Mouse (Mus musculus) neural tube, embryonic 14.5 days (tissue): ENCODE results near the gene Diras2. TPM values are rescaled to one million over a fixed set of nuclear protein-coding genes. Genes with fewer than 3 reads are reported as not detected.

Experiments used
- ATAC-seq: fragments of 200-750 bp; cut with Nextera tagmentation; 2 replicates; pipeline ENCODE4 v1.8.0; 2017; ENCODE audit warnings: low read depth, mild to moderate bottlenecking, moderate TSS enrichment, moderate library complexity
- H3K27ac ChIP-seq: fragments of 300-500 bp; sonication (generic); 2 replicates; pipeline ENCODE4 v1.5.1; 2014; ENCODE audit warnings: low read depth, mild to moderate bottlenecking, control low read depth, low read length, moderate library complexity, mixed read lengths
- H3K27me3 ChIP-seq: fragments of 300-500 bp; sonication (generic); 2 replicates; pipeline ENCODE4 v1.6.1; 2014; ENCODE audit warnings: low read length; ENCODE audit not compliant: control insufficient read depth, insufficient read depth
- H3K36me3 ChIP-seq: fragments of 300-500 bp; sonication (generic); 2 replicates; pipeline ENCODE4 v1.6.1; 2014; ENCODE audit warnings: low read length, mixed read lengths; ENCODE audit not compliant: control insufficient read depth, insufficient read depth
- H3K4me1 ChIP-seq: fragments of 300-500 bp; sonication (generic); 2 replicates; pipeline ENCODE4 v1.6.1; 2014; ENCODE audit warnings: low read length; ENCODE audit not compliant: control insufficient read depth, insufficient read depth
- H3K4me2 ChIP-seq: fragments of 300-500 bp; sonication (generic); 2 replicates; pipeline ENCODE4 v1.6.1; 2014; ENCODE audit warnings: mild to moderate bottlenecking, low read depth, low read length, control low read depth
- H3K4me3 ChIP-seq: fragments of 300-500 bp; sonication (generic); 2 replicates; pipeline ENCODE4 v1.5.1; 2014; ENCODE audit warnings: low read depth, low read length, control low read depth, mixed read lengths
- H3K9ac ChIP-seq: fragments of 300-500 bp; sonication (generic); replicated peaks from 2 replicates; pipeline ENCODE4 v1.6.1; 2014; ENCODE audit warnings: low read depth, mild to moderate bottlenecking, control low read depth, low read length, mixed read lengths
- H3K9me3 ChIP-seq: fragments of 300-500 bp; sonication (generic); 2 replicates; pipeline ENCODE4 v1.6.1; 2016; ENCODE audit warnings: low read length; ENCODE audit not compliant: control insufficient read depth
- WGBS: fragments of 180-500 bp; shearing (Covaris S2); extraction: QIAGEN DNeasy Blood & Tissue Kit; methylation state at CpG from one replicate; pipeline ENCODE4 v1.1.7; 2014; 5-methylcytosine and 5-hydroxymethylcytosine counted together
- polyA plus RNA-seq: library from polyadenylated mRNA; unstranded; fragments of >200 nt; fragmentation: Nextera tagmentation; extraction: Ambion mirVana; gene quantifications from 2 replicates; pipeline ENCODE4 v1.2.1, GENCODE M21; 2014

The Diras2 gene
- polyA plus RNA-seq, 1 experiment from 2014 or later, result 5.7 TPM

GRCm38 (mm10) chr13:52539461-52539860 lies 8.4 kb upstream of the Diras2 start:
- H3K4me3 ChIP-seq, result no peak overlapping the region
- no peaks in the 10 kb centered on the region for H3K9me3 ChIP-seq
- no peak overlapping the region for H3K9ac ChIP-seq
- 81% methylated on average over 6 of the region's 6 CpGs for WGBS
- H3K27ac ChIP-seq, result no peak overlapping the region
- no peak for ATAC-seq
- H3K4me2 ChIP-seq, result no peak overlapping the region
- no peaks in the 10 kb centered on the region for H3K36me3 ChIP-seq
- H3K27me3 ChIP-seq, result no peaks in the 10 kb centered on the region
- no peaks in the 10 kb centered on the region for H3K4me1 ChIP-seq

- no peaks in the 10 kb centered on the region for H3K36me3 ChIP-seq
- no peak overlapping the region for H3K27ac ChIP-seq
- H3K4me3 ChIP-seq, result no peak overlapping the region
- no peak overlapping the region for H3K4me2 ChIP-seq
- no peak overlapping the region for H3K9ac ChIP-seq
- H3K4me1 ChIP-seq, result no peaks in the 10 kb centered on the region
- 93% methylated on average over 9 of the region's 9 CpGs for WGBS
- H3K27me3 ChIP-seq, result no peaks in the 10 kb centered on the region
- H3K9me3 ChIP-seq, result no peaks in the 10 kb centered on the region
- no peak for ATAC-seq
These were observed 7.6 kb upstream of the Diras2 start for GRCm38 (mm10) chr13:52538588-52539116.

- H3K27ac ChIP-seq, result no peak overlapping the region
- no peaks in the 10 kb centered on the region for H3K36me3 ChIP-seq
- ATAC-seq, result no peak
- H3K4me2 ChIP-seq, result no peak overlapping the region
- H3K9me3 ChIP-seq, result no peaks in the 10 kb centered on the region
- no peaks in the 10 kb centered on the region for H3K4me1 ChIP-seq
- H3K9ac ChIP-seq, result no peak overlapping the region
- WGBS, result 98% methylated on average over 26 of the region's 26 CpGs
- no peak overlapping the region for H3K4me3 ChIP-seq
- no peaks in the 10 kb centered on the region for H3K27me3 ChIP-seq
These were observed 6.9 kb upstream of the Diras2 start for GRCm38 (mm10) chr13:52537754-52538587.

- Histone ChIP-seq H3K4me2 (no peak overlapping the region), H3K36me3 (no peaks in the 10 kb centered on the region), H3K4me1 (no peaks in the 10 kb centered on the region), H3K9me3 (no peaks in the 10 kb centered on the region), H3K27ac (no peak overlapping the region), H3K9ac (no peak overlapping the region), H3K27me3 (no peaks in the 10 kb centered on the region), H3K4me3 (no peak overlapping the region)
- 7% methylated on average over 4 of the region's 4 CpGs for WGBS
- ATAC-seq, result no peak
These were observed 4.5 kb upstream of the Diras2 start for GRCm38 (mm10) chr13:52535542-52535941.

DNA sequence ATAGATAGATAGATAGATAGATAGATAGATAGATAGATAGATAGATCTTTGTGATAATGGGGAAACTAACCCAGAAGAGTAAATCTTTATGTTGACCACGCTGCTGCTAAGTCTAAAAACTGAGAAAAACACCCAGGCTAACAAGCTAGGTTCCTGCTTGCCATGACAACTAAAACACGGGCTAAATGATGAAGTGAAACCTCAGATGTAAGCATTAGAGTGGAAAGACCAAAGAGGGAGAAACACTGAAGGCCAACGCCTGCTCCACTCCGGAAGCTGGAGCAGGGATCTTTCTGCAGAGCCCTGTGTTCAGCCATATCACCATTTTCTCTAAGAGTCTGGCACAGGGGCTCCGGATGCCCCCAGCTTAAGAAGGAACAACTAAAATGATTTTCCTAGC lies 2.6 kb upstream of the Diras2 start:
- ATAC-seq, result no peak
- Histone ChIP-seq H3K36me3 (no peaks in the 10 kb centered on the region), H3K27ac (no peak overlapping the region), H3K9me3 (no peaks in the 10 kb centered on the region), H3K4me1 (no peaks in the 10 kb centered on the region), H3K4me3 (no peak overlapping the region), H3K4me2 (no peak overlapping the region), H3K27me3 (no peaks in the 10 kb centered on the region), H3K9ac (no peak overlapping the region)
- 86% methylated on average over 5 of the region's 5 CpGs for WGBS

DNA sequence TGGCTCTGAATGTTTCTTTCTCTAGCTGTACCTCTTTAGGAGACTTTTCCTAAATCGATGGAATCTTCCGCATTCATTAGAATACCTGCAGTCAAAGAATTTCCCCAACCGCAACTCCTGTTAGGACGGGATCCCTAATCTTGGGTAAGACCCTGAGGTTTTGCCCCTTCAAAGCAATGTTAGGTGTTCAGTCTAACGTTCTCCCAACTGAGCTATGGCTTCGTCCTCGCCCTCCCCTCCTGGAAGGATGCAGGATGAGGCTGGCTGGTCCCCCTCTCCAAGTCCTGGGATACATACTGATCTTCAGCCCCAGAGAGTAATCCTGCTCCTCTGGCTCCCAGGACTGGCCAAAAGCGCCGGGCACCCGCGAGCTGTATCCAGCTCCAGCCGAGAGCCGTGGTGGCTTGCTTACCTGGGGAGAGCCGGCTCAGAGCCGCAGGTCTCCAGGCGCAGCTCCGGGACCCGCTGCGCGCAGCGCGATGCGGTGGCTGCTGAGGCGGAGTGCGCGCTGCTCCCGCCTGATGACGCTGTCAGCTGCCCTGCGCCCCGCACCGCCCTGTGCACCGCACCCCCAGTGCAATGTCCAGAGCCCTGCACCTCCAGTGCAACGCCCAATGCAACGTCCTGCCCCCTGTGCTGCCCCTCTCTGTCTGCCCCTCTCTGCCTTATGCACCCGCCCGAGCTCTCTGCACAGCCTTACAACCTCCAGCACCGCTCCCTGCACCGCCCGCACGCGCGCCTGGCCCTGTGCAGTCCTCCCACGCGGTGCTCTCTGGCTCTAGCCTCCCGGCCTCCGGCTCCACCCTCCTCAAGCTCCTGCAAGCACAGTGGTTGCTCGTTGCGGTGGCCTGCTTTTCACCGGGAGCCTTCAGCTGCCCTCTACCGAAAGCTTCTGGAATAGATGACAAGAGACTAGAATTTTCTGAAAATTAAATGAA lies 802 bp downstream of the Diras2 start:
- Histone ChIP-seq H3K4me2 (peak overlapping the region; percentile 82), H3K36me3 (no peaks in the 10 kb centered on the region), H3K9ac (peak overlapping the region; percentile 73), H3K9me3 (no peaks in the 10 kb centered on the region), H3K27me3 (no peaks in the 10 kb centered on the region), H3K4me1 (no peaks in the 10 kb centered on the region), H3K27ac (peak overlapping the region; percentile 82), H3K4me3 (peak overlapping the region; percentile 44)
- ATAC-seq, result peak; percentile 99
- 2% methylated on average over 49 of the region's 50 CpGs for WGBS

DNA sequence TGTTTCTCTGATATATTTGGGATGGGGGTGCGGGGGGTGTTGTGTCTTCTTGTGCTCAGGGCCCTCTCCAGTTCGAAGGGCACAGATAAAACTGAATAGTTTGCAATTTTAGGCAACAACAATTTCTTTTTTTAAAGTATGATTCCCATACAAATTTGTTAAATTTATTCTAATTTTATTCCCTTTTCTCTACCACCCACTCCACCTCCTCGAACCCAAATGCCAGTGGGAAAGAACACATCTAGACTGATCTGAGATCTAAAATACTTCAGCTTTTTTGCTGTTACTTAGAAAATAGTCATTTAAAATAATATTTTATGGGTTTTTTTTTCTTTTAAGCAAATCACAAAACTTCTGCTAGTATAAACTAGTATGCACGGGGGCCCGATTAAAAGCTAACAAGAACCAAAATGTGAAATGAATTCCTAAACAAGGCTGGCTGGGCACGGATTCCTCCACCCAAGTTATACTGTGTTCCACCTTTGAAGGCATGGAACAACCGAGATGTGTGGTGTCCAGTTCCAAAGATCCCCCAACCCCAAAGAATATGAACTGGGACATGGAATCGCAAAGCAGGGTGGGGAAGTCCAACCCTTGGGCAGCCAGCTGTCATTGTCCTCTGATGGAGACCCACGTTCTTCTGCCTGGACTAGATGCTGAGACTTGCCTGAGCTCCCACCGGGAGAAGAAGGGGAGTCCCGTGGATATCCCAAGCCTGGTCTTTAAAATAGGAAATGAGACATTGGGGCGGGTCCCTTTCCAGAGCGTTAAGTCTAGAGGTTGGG lies 1.7 kb downstream of the Diras2 start:
- no peaks in the 10 kb centered on the region for H3K36me3 ChIP-seq
- H3K9ac ChIP-seq, result peak overlapping the region; percentile 73
- no peaks in the 10 kb centered on the region for H3K4me1 ChIP-seq
- no peaks in the 10 kb centered on the region for H3K9me3 ChIP-seq
- no peak overlapping the region for H3K27ac ChIP-seq
- peak overlapping the region; percentile 82 for H3K4me2 ChIP-seq
- 65% methylated on average over 13 of the region's 13 CpGs for WGBS
- ATAC-seq, result no peak
- peak overlapping the region; percentile 44 for H3K4me3 ChIP-seq
- no peaks in the 10 kb centered on the region for H3K27me3 ChIP-seq

DNA sequence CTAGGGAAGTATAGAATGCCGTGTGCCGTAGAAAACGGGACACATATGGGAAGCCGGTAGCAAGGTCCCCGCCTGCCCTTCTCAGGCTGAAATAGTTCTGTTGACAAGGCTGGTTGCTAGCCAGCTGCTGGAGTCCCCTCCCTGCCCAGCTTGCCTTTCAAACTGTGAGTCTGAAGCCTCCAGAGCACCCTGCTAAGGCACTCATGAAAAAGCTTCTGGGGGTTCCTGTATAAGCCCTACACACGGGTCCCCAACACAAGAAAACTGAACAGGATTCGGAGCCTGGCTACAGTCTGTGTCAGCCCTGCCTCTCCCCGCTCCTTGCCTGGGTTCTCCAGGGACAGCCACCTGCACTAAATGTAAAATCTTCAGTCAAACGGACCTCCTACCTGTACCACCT lies 2.3 kb downstream of the Diras2 start:
- Histone ChIP-seq H3K27ac (no peak overlapping the region), H3K4me3 (peak overlapping the region; percentile 44), H3K27me3 (no peaks in the 10 kb centered on the region), H3K9me3 (no peaks in the 10 kb centered on the region), H3K4me2 (peak overlapping the region; percentile 82), H3K4me1 (no peaks in the 10 kb centered on the region), H3K36me3 (no peaks in the 10 kb centered on the region), H3K9ac (no peak overlapping the region; the same call in 1 of the 2 replicates)
- ATAC-seq, result no peak
- WGBS, result 72% methylated on average over 9 of the region's 9 CpGs
